Mouse (Mus musculus) cerebellum, adult 18-20 months (tissue): ENCODE measurements around the gene Pepd.
"Not testable (repeated sequence)": the region's sequence is repeated elsewhere in the genome, so short reads cannot be mapped to it uniquely, and the experiment has no call there.

Experiments
- DNase-seq, 2 experiments: peaks; one replicate each; pipeline ENCODE4 v3.0.0; 2021

Pepd gene

DNA sequence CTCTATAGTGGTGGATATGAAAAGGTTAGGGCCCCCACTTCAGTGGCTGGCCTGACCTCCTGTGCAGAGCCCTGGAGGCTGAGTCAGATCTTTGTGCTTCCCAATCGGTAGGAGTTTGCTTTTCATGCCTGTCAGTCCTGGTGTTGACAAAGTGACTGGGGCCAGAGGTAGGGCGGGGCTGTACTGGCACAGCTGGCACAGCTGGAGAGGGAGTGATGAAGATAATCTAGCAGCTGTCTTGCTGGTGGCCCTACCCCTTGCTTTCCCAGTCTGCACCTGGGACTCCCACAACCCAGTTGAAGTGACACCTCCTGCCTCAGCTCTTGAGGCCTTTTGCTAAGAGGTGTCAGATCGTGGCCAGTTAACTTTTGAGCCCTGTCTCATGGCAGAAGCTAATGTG, 21.0 kb downstream of the Pepd start:
- DNase-seq = no peak

DNA sequence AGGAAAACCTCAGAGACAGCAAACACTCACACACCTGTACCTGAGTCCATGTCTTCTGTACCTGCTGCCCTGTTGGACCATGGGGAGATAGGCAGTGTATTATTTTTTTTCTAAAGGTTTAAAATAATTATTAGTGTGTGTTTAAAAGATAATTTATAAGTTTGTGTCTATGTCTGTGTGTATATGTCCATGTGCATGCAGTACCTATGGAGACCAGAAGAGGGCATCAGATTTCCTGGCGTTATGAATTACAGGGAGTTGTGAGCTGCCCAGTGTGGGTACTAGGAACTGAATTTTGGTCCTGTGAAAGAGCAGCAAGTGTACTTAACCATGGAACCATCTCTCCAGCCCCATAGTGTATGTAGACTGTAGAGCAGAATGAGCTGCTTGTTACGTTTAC, 24.2 kb downstream of the Pepd start:
- DNase-seq = no peak

DNA sequence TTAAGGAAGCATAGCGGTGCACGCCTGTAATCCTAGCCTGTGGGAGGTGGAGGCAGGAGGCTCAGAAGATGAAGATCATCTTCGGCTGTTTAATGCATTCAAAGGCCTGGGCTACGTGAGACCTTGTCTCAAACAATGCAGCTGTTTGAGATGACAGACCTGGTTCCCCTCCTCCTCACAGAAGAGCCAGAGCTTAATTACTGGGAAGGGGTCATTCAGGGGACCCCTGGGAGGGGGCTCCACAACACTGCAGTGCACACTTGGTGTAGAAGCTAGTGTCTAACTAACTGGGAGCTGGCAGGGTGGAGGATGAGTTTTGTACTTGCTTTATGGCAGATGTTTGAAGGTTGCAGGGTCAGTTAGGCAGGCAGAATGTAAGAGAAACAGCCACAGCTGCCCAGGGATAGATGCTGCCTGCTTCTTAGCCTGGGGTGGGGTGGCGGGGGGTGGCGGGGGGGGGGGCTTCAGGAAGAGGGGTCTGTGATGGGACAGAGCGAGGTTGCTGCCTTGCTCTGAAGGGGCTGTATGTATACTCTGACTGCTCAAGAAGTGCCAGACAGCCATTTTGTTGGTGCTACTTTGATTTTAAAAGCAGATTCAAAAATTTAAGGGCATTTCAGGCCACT, 26.6 kb downstream of the Pepd start:
- no peak for DNase-seq

DNA sequence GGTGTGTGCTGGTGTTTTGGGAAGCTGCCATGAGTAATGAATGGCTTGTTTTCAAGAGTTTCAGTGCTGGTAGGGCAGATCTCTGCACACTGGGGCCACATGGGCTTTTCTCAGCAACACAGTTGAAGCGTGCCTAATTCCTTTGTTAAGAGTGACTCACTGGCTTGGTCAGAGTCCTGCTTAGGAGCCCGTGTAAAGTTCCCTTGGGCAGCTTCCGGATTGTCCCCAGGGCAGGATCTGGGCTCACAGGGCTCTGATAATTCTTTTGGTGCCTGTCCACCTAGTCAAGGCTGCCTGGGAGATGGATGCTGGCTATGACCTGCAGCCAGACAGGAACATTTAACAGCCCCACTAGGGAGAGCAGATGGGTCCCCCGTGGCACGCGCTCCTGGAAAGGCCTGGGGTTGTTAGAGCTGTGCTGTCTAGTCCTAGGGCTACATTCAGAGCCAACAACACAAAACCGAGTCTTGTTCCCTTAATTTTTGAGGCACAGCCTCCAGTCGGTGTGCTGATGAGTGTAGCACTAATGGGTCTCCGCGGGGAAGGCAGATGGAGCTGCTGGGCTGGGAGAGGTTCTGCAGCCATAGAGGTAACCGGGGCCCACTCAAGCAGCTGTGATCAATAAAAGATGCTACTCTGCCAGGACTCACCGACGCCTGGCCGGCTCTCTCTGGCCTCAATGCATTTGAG, 27.2 kb downstream of the Pepd start:
- DNase-seq = peak; percentile 14 to 16

DNA sequence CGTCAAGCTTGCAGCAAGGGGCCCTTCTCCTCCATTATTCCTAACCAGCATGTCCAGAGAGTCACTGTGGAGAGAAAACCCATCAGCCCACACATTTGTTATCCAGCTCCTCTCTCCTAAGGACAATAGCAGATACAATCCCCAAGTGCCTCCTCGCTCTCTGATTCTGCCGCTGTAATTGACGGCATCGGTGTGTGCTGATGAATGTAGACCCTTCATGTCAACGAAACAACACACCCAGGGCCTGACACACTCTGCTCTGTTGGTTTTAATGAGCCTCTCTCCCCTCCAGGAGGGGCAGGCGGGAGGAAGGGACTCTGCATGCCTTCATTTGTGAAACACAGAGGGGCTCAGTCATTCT, 27.8 kb downstream of the Pepd start:
- no peak for DNase-seq

DNA sequence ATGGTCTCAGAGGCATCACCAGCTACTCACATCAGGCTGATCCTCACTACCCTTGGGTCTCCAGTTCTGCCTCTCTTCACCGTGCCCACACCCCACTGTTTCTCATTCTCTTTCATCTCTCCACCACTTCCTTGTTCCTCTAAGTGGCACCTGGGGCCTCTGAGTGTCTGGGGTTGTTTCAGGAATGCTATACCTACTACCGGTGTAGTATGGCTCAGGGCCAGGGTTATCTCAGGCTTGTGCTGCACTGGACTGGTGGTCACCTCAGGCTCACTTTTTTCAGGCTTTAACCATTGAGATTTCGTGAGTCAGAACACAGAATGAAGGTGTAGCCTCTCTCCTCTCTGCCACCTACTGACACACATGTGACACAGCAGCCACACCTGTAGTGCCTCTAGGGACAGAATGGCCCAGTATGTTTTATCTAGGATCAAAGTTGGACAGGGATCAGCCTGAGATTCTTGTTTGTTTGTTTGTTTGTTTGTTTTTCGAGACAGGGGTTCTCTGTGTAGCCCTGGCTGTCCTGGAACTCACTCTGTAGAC, 31.5 kb downstream of the Pepd start:
- DNase-seq = no peak

DNA sequence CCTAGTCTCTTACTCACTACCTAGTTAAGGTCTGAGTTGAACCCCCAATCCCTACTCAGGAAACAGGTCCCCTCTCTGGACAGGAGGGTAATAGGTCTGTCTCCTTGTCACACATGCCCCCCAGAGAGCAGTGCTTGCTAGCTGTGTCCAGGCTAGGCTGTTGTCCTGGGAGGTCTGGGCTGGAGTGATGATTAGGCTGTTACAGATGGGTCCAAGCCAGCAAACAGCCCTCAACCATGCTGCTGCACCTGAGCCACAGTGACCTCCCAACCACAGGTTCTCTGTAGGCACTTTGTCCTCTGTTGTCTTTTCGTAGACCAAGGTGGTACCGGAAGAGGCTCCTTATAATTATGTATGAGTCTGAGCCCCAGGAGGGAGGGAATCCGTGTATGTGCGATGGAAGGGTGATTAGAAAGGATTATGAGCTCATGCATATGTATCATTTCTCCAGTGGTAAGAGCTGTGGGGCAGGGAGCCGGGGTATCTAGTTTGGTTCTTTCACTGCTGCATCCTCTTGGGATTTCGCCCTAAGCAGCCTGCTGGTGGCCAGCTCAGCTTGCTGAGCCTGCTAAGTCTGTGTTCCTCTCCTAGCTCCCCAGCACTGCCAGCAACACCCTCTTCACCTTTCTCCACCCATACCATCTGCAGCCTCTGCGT, 34.2 kb downstream of the Pepd start:
- DNase-seq = no peak

DNA sequence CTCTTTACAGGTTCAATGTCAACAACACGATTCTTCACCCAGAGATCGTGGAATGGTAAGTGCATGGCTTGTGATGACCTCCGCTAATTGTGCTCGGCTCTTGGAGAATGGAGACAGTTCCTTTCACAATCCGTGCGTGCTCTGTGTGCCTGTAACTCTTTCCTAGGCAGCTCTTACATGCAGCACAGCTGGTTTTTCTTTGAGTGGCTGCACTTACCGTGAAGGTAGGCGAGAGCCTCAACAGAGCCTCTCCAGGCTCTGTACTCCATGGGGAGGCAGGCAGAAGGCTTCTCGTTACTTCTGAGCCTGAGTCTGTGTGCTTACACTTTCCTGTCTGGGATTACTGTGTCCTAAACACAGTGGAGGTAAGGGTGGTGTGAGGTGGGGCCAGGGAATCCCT, 42.4 kb downstream of the Pepd start:
- DNase-seq = no peak

DNA sequence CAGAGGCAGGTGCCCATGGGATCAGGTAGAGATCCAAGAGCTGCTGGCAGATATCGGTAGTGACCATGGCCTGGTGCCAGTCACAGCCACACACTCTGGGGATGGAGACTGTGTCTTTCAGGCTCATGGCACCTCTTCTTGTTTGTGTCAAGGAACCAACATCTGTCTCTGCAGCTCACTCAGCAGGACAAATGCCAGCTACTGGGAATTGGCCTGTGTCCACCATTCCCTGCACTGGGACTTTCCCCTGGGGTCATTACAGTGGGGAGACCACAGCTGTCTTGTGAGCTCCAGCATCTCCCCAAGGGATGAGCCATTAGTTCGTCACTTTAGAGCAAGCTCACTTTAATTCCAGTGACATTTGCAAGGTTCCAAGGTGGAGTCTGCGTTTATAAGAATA, 43.1 kb downstream of the Pepd start:
- DNase-seq = no peak

DNA sequence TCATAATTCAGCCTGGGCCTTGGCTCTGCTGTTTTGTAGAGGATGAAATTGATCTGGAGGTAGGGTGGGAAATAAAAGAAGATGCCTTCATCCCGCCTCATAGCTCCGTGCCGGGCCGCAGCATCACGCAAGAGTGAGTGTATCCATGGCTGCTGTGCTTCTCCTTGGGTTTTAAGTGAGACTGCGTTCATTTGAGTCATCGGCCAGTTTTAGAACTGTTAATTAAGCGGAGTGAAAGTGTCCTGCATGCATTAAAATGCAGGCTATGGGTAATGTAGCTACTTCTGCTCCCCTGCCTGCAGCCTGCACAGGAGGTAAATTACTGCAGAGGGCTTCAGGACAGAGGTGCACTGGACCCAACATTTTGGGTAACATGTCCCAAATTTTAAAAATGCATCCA, 45.0 kb downstream of the Pepd start:
- DNase-seq = no peak

DNA sequence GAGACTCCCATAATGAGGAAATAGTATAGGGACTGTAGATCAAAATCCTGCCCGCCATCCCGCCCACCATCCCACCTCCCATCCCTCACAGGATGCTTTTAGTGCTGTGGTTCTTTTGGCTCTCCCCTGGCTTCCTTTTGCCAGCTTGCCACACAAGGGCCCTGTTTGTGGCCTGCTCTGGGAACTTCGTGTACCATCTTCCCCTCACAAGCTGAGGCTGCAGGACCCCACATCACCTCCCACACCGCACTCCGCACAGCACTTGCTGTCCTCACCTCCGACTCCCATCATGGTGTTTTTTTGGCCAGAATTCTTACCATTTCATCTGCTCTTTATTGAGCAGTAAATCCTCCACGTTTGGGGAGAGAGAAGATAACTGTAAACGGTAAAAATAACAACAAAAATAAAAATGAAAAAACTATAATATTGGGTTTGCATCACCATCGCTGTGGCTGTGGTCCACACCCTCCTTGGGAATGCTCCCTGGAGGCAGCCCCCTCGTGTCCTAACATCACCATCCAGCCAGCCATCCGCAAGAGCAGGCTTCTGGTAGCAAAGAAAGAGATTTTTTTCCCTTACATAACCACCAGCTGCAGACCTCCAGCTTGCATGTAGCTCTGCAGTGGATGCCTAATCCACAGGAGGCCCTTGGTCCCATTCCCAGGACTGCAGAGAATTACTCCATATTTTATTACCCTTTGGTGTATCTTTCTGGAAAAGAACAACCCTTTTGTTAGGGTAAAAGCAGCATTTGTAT, 51.9 kb downstream of the Pepd start:
- no peak for DNase-seq

DNA sequence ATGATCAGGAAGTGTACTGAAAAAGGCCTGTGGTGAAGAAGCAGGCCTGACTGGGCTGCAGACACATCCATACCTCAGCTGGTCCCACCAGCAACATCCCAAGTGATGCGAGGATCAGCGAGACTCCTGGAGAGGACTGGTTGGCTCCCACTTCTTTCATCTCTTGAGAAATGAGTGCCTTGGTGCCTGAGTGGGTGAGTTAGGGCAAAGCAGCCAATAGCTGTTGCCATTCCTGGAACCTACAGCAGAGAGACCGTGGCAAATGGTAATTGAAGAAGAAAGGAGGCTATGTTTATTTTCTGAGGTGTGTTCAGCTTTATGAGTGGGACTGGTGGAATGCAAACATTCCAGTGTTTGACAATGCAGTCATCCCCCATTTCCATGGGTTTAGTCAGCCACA, 55.2 kb downstream of the Pepd start:
- no peak for DNase-seq

DNA sequence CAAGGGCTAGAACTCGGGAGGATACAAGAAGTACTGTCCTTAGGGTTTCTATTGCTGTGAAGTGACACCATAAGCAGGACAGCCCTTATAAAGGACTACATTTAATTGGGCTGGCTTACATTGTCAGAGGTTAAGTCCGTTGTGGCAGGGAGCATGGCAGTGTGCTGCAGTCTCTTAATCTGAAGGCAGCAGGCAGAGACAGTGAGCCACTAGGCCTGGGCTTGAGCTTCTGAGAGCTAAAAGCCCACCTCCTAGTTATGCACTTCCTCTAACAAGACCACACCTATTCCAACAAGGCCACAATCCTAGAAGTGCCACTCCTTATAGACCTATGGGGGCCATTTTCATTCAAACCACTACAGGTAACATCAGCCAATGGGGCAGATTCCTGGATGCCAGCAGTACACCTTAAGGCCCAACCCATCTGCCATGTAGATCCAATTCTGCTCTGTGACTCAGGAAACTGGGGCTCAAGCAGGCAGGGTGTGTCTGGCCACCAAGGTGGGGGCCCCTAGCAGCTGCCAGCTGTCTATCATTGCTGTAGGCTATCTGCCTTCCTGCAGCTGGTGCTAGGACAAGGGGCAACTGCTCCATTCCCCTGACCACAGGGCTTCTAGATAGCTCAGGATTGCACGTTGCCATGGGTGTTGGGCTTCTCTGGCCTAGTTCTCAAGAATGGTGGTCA, 56.7 kb downstream of the Pepd start:
- no peak for DNase-seq

DNA sequence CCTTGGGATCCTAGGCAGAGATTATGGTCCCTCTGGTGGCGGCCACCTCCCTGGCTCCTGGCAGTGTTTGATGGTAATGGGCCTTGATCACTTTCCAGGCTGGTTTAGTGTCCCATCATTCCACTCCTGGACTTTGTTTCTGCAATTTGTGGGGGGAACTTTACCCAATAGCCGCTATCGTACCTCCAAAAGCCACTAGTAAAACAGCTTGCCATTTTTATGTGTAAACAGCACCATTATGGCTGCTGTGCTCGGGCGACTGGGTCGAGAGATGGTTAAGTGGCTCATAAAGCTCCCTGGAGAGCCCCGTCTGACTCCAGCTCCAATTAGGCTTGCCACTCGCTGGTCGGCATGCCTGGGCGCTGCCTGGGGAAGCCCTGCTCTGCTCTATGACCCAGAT, 59.6 kb downstream of the Pepd start:
- DNase-seq = no peak

DNA sequence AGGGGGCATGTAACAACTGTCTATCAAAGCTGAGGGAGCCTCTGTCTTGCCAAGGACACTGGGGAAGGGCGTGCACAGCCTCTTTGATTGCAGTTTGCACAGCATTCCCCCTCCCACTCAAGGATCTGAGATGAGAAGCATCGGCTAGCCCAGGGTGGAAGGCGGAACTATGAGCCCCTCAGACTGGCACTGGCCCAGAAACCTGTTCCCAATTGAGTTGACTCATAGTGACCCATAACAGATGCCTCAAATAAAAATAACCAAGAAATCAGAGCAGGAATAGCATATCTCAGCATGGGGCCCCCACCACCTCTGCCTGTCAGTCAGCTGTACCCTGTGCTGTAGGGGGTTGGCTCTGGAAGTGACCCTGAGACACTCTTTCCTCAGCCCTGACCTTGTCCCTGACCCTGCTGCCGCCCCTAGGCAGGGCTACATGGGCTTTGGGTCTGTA, 60.8 kb downstream of the Pepd start:
- no peak for DNase-seq

DNA sequence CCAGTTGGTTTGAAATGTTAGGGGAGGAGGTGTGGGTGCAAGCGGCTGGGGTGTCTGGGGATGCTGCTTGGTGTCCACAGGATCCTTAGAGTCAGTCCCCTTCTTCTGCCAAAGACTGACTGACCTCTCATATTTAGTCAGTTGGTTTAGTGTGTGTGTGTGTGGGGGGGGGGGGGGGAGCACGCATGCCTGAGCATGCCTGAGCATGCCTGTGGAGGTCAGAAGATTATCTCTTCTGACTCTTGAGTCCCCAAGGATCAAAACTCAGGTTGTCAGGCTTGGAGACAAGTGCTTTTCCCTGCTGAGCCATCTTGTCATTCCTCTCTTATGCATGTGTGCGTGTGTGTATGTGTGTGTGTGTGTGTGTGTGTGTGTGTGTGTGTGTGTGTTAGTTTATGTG, 61.7 kb downstream of the Pepd start:
- no peak for DNase-seq

DNA sequence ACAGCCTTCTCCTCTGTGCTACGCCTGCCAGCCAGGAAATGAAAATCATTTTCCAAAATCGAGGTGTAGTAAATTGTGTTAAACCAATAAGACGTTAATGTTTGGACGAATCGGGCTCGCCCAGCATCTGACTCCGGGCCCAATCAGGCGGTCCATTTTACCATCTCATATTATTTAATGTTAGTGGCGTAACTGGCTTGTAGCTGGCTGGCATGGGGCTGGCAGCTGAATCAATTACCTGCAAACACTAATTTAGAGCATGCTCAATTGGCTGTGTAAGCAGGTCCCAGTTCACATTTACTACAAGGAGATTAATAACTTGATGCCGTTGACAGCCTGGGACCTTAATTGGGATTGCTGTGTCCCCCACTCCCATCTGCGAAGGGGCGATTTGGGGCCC, 63.7 kb downstream of the Pepd start:
- no peak for DNase-seq

DNA sequence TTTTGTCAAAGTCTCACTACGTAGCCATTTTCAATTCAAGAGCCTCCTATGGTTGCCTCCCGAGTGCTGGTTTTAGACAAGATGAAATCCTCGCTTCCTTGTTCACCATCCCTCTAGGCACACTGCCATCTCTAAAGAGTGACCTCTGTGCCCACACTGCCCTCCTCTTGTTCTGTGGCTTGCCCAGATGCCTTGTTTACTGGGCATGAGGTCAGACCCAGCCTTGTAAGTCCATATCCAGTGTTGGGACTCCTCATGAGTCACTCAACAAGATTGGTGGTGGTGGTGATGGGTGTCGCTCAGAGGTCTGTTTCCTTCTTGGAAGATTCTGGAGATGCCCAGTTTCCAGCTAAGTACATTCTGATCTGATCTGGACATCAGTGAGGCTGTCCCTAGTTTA, 65.2 kb downstream of the Pepd start:
- DNase-seq = no peak

DNA sequence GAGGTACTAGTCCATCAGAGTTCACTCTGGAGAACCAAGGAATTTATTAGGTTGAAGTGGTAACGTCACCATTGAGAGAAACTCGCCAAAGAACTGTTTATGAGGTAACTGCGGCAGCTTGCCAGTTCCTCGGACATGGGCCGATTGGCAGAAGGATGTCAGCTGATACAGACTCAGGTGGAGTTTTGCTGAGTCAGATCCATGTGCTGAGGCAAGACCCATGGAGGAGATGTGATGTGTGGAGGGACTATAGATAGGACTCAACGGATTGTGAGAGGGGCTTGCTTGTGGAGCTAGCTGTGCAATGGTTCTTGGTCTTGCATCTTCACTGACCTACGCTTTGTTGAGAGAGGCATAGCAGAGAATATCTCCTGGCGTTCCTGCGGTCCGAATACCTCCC, 69.6 kb downstream of the Pepd start:
- no peak for DNase-seq

DNA sequence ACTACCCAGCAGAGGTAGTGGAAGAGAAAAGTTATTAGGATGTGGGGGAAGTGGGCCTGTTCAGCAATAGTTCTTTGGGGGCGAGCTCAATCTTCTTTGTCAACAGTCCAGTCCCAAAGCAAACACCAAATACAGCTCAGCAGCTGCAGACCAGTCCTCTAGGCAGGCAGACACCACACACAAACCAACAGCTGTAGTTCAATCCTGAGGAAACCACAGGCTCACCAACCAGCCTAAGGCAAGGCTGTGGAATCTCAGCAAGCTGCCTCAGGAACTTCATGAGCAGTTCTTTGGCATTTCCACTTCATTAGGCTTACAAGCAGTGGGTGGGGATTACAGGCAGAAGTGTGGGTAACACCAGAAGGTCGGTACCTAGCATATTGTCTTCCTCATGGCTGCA, 70.2 kb downstream of the Pepd start:
- DNase-seq = not testable (repeated sequence)

DNA sequence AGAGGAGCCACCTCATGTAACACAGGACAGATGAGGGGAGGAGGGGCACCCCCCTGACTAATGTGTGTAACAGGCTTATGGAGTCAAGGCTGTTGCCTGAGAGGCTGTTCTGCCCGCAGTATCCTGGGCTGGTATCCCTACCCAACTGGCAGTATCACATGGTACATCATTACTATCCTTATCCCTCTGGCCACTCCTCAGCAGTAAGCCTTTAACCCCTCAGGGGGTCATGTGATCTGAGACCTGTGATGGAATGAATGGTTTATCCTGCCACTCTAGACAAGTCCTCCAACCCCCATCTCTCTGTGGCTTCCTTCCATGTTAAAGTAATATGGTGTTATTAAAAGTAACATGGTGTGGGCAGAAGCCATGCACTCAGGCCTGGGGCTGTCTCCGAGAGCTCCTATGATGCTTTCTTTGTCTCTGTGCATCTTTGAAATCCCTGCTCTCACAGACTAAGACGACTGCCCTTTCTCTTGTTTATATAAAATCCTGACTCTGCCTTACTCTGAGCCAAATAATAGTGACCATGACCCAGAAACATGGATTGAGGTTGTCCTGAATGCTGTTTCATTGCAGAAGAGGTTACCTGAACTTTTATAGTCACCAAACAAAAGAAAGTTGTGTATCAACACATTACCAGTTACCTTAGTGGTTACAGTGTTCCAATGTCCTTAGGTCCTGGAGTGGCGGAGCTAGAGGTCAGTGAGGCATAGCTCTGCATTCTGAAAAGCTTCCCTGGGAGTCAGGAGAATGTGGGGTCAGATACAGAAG, 71.7 kb downstream of the Pepd start:
- DNase-seq = no peak

DNA sequence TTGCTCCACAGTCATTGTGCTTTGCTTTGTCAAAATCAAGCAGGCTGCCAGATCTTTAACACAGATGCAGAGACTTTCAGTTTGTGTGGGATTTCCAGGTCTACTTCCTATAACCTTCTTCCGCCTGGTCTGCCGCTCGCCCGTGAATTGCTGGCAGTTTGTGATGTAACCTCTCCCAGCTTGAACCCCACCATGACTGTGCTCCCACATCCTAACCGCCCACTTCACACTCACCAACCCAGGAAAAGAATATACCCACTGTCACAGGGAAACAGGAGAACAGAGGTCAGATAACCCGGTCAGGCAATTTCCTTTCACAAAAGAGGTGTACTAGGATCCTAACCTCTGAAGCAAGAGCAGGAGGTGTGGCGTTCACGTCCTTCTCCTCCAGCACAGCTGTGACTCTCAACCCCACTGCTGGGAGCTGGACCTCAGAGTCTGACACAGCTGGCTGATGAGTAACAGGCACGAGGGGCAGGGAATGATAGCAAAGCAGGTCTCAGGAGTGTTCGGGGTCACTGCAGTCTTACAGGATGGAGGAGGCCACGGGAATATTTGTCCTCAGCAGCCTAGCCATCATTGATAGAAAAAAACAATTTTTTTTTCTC, 72.5 kb downstream of the Pepd start:
- DNase-seq = no peak
